Mouse (Mus musculus): ENCODE results near the gene Pla2g4b.

DNA sequence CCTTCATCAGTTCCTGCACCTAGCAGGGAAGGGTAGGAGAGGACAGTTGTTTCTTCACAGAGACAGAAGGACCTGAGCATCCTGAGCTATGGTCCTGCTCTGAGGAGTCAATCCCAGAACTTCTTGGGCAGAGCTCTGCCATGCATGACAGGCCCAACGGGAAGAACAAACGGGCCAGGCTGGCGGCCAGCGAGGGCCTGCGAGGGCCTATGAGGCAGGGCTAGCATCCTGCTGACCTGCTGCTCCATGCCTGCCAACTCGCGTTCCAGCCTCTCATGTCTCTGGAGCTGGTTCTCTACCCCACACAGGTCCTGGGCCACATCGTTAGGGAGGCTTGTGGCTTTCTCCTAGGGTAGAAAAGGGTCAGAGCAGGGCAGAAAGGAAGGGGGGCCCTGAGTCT lies 29.0 kb downstream of the Pla2g4b start:
- TF ChIP-seq CTCF (conservative IDR thresholded peaks at IDR 0.05 in 1 of 2, IDR thresholded peaks at IDR 0.05 in 1 of 2; ENCODE audit: low read depth in 2 of 2, low read length in 2 of 2) (no peak), ZMIZ1 (IDR thresholded peaks at IDR 0.05; ENCODE audit: low read depth, low read length) (no peak), MAX (IDR thresholded peaks at IDR 0.05; ENCODE audit: low read length) (no peak), NELFE (IDR thresholded peaks at IDR 0.05; ENCODE audit: low read depth, low read length) (no peak), POLR2A (IDR thresholded peaks at IDR 0.05; ENCODE audit: low read depth, low read length) (no peak), CHD1 (IDR thresholded peaks at IDR 0.05; ENCODE audit: low read depth, low read length) (no peak), ZNF384 (IDR thresholded peaks at IDR 0.05; ENCODE audit: low read depth, low read length) (no peak)

Data from CH12.LX (cell line).